Mouse (Mus musculus): ENCODE measurements around the gene Tdrd5.
"Not testable (repeated sequence)": the region's sequence is repeated elsewhere in the genome, so short reads cannot be mapped to it uniquely, and the experiment has no call there.

The Tdrd5 gene

GRCm38 (mm10) chr1:156254866-156255265, 48.6 kb downstream of the Tdrd5 start:
- no peak for DNase-seq (ENCODE audit: low read depth)

- not testable (repeated sequence) for DNase-seq (ENCODE audit: low read depth)
These were observed 52.4 kb downstream of the Tdrd5 start for GRCm38 (mm10) chr1:156251096-156251495.

DNA sequence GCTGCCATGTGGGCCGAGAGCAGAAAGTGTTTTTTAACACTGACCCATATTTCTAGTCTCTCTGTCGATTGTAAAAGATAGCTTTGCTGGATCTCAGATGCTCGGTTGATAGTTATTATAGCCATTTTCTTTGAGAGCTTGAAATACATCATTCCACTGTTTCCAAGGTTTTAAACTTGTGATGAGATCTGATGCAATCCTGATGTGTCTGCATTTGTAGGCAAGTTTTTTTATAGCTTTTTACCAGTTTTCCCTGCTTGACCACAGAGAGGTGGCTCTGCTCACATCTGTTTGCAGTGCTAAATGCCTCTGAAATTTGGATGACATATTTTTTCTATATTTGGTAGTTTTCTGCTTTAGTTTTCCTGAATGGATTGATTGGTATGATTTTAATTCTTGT, 55.6 kb downstream of the Tdrd5 start:
- DNase-seq (ENCODE audit: low read depth): no peak

- peak; percentile 73 for DNase-seq (ENCODE audit: low read depth)
These were observed 61.6 kb downstream of the Tdrd5 start for GRCm38 (mm10) chr1:156241713-156242348.

DNA sequence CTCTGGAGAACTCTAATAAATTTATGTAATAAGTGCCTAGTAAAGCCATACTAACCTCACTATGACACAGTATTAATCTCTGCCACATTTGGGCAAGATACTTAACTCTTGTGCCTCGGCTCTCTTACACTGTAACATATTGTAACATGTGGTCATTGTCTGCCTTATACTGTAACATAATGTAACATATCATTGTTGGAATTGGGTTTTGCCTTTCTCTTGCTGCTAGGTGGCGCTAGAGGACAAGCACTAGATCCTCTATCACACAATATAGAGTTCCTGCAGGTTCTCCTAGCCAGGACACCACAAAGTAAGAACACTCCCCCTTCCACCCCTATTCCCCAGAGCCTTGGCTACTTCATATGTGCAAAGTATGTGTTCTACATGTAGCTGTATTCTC, 62.4 kb downstream of the Tdrd5 start:
- DNase-seq (ENCODE audit: low read depth): peak; percentile 69

DNA sequence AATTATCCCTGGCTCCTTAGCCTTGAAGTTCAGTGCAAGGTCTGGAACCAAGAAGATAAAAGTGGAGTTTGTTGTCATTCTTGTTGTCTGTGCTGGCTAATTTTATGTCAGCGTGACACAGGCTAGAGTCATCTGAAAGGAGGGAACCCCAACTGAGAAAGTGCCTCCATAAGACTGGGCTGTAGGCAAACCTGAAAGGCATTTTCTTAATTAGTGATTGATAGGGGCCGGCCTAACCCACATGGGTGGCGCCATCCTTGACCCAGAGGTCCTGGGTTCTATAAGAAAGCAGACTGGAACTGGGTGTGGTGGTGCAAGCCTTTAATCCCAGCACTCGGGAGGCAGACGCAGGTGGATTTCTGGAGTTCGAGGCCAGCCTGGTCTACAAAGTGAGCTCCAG, 72.3 kb downstream of the Tdrd5 start:
- DNase-seq (ENCODE audit: low read depth): no peak

GRCm38 (mm10) chr1:156230339-156231089, 73.0 kb downstream of the Tdrd5 start:
- DNase-seq (ENCODE audit: low read depth): no peak

- peak; percentile 52 for DNase-seq (ENCODE audit: low read depth)
These were observed 74.0 kb downstream of the Tdrd5 start for GRCm38 (mm10) chr1:156229448-156229847.

DNA sequence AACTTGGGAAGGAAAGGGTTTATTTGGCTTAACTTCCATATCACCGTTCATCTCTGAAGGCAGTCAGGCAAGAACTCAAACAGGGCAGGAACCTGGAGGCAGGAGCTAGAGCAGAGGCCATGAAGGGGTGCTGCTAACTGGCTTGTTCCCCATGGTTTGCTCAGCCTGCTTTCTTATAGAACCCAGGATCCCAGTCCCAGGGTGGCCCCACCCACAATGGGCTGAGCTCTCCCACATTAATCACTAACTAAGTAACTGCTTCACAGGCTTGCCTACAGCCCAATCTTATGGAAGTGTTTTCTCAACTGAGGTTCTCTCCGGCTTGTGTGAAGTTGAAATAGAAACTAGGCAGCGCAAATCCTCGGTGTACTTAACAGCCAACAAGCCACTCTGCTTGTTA, 74.7 kb downstream of the Tdrd5 start:
- no peak for DNase-seq (ENCODE audit: low read depth)

- DNase-seq (ENCODE audit: low read depth): no peak
These were observed 76.6 kb downstream of the Tdrd5 start for GRCm38 (mm10) chr1:156226903-156227302.

DNA sequence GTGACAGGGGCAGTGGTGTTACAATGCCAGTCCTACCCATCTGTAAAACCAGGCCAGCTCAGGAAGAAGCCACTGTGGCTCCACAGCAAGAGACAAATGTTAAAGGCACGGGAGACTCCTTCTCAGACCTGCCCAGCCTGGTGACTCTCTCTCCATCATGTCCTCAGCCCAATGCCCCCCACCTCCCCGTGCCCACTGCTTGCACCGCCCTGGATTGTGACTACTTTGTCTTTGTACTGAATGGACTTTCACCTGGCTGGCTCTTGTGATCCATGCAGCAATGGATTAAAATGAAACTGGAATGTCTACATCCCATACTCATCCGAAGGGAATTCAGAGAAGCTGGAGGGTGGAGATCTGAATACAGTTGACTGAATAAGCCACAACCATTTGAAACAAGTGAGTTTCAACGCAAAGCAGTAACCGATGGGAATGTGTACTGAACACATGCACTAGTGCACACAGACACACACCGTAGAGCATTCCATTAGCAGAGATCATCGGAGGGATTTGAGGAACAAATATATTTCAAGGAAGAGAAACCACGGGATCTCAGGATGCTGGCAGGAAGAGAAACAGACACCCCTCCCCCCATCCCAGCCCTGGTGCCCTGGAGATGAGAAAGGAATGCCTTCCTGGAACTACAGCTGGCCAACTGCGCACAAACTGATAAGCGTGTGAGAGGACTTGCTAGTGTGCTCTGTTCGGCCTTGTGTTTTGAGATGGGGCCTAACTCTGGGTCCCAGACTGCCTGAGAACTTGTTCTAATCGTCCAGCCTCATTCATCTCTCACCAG, 81.1 kb downstream of the Tdrd5 start:
- no peak for DNase-seq (ENCODE audit: low read depth)

- no peak for DNase-seq (ENCODE audit: low read depth)
These were observed 82.1 kb downstream of the Tdrd5 start for GRCm38 (mm10) chr1:156221327-156221726.

DNA sequence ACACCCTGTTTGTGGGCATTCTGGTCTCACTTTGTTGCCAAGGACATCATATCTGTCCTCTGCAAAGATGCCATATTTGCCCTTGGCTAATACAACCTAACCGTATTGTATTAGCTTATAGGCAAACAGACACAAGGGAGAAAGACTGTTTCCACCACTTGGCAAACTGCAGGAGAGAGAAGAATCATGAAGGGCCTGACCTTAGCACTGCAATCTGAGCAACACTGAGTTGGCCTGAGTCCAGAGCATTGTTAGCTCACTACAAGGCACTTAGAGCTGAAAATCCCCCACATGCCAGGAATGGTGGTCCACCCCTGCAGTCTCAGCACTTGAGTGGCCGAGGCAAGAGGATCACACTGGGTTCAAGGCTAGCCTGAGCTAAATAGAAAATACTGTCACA, 84.9 kb downstream of the Tdrd5 start:
- DNase-seq (ENCODE audit: low read depth): no peak

GRCm38 (mm10) chr1:156217941-156218340, 85.5 kb downstream of the Tdrd5 start:
- no peak for DNase-seq (ENCODE audit: low read depth)

- peak; percentile 29 for DNase-seq (ENCODE audit: low read depth)
These were observed 86.1 kb downstream of the Tdrd5 start for GRCm38 (mm10) chr1:156217393-156217792.

- DNase-seq (ENCODE audit: low read depth): no peak
These were observed 87.2 kb downstream of the Tdrd5 start for GRCm38 (mm10) chr1:156216249-156216648.

- DNase-seq (ENCODE audit: low read depth): no peak
These were observed 88.8 kb downstream of the Tdrd5 start for GRCm38 (mm10) chr1:156214651-156215050.

DNA sequence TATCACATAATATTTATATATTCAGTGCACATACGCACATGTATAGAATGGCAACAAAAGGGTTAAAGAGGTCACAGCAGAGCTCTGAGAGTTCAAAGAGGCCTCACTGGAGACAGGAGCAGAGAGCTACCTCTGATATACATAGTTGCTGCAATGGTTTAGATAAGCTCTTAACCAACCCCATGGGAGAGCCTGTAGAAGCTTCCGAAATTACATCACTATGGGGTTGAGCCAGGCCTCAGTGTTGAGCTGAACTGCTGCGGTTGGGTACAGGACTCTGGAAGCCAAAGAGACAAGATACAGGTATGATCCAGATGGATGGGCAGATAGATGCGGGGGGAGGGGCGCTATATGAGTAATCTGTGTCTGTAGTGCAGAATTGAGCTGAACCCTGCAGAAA, 90.5 kb downstream of the Tdrd5 start:
- DNase-seq (ENCODE audit: low read depth): no peak

DNA sequence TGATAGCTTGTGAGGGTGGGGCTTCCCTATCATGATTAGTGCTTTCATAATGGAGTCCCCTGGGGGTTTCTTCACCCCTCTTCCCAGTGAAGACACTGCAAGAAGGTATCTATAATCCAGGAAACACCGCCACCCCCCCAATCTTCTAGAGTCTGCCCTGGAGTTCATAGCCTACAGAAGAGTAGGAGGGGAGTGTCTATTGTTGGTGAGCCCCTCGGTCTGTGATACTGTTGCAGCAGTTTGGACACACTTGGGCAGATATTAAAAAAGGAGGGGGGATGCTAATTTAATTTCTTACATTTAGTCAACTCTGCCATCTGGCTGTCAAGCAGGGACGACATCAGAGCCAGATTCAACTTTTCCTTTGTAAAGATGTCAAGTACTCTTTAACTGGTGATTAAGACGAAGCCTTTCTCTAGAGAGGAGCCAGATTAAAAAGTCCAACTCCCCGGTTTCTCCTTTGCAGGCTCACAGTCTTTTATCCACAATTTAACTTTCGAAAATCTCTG, 91.6 kb downstream of the Tdrd5 start:
- DNase-seq (ENCODE audit: low read depth): no peak
